Mouse (Mus musculus) adrenal gland, postnatal 4 days (tissue): ENCODE results near the gene Lrp8. TPM values are rescaled to one million over a fixed set of nuclear protein-coding genes. Genes with fewer than 3 reads are reported as not detected.

Experiments
- DNase-seq, 2 experiments: peaks; one replicate each; pipeline ENCODE4 v3.0.0; 2021 to 2022; ENCODE audit warnings: low spot score in 2 of 2, mixed read lengths in 2 of 2
- total RNA-seq, 2 experiments: library from RNA; stranded (reverse); gene quantifications; 2 replicates each; pipeline ENCODE4 v1.2.3; 2021

The Lrp8 gene
- total RNA-seq, 2 experiments from 2014 or later: 8.8 to 8.9 TPM

DNA sequence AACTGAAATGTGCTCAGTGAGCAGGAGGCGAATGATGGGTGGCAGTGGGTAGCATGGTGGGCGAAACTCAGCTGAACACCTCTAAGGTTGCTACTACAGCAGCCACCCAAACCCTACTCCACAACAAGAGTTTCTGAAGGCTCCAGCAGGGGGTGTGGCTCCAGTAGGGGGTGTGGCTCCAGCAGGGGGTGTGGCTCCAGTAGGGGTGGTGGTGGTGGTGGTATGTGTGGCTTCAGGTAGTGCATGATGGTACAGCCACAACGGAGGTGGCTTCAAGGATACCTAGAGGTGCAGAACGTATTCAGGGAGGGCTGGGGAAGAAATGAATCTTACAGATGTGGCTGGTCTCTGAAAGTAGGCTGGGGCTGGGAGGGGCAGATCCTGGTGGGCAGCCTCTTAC is 5.7 kb downstream of the Lrp8 start:
- DNase-seq: no peak

DNA sequence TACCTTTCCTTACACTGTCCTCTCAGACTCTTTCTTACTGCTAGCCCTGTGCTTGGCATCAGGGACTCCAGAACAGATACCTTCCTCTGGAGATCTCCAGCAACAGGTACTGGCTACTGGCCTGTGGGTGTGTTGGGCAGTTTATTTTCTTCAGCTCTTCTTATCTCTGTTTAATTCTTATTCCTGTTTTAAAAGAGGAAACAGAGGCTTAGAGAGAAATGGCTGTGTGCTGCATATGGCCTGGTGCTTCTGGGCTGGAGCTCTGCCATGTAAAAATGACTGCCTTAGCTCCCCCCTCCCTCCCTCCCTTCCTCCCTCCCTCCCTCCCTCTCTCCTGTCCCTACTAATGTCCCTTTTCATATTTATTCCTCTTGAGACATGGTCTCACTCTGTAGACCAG is 6.6 kb downstream of the Lrp8 start:
- no peak for DNase-seq

DNA sequence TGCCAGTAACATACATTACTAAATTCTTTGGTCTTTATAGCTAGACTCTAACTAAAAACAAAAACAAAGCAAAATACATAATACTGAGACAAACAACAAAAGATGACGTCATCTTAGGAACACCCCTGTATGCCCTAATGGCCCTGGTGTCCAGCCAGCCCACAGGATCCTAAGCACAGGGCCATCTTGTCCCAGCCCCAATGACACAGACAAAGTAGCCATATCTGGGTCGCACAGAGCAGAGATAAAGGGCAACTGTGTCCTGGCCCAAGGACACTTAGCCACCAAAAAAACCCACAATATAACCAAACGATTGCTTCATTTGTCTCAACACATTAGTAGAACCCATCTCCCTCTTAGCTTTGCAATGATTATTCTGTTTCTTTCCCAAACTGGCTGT is 8.9 kb downstream of the Lrp8 start:
- DNase-seq: no peak

DNA sequence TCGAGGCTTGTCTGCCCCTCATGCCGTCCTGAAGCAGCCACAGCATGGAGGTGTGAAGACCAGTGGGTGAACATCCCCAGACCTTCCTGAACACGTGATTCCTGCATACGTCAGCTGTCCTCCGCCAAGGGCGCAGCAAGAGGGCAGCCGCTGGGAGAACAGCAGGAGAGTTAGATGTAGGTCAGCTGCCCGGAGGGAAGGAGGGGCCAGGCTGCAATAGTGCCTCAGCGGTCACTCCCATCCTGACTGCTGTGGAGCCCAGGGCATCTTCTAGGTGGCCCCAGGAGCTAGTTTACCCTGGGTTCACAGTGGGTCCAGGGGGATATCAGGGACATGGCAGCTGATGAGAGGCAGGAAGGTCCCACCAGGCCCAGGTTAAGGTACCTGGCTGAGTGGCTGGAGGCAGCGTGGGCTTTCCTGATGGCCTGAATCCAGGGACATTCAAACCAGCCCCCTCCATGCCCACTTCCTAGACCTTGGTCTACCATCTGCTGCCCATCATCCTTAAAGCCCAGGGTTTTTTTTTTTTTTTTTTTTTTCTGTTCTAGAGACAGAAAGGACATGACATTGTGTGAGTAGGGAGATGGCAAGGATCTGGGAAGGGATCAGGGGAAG is 9.8 kb downstream of the Lrp8 start:
- no peak for DNase-seq

DNA sequence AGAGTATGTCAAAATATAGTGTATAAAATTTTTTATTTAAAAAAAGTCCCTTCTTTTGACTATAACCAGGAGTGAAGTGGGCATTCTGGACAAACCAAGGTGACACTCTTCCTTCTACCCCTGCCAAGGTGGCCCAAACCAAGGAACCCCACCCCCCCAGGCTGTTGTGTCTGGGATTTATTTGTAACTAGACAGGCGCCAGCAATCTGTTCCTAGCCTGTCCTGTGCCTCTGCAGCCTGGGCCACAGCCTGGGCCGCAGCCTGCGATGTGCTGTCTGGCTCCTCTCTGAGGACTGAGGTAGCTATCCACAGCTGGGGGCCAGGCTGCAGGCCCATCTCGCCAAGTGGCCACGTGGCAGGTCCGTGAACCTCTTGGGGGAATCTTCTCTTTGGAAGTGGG is 10.3 kb downstream of the Lrp8 start:
- no peak for DNase-seq

DNA sequence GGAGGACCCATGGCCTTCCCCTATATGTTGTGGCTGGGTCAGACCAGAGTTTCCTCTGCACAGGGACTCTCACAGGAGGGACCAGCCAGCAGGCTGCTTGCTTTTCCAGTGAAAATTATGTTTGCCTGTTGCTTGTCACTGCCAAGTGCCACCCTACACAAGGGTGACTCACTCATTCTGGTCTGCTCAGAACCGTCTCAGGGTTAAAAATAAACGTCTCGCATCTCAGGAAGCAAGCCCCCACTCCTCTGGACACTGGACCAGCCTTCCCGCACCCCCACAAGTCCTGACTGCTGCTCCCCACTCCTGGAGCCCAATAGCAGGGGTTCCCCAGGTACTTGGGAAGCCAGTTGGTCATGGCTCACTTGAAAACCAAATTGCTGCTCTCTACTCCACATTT is 14.4 kb downstream of the Lrp8 start:
- DNase-seq: no peak

DNA sequence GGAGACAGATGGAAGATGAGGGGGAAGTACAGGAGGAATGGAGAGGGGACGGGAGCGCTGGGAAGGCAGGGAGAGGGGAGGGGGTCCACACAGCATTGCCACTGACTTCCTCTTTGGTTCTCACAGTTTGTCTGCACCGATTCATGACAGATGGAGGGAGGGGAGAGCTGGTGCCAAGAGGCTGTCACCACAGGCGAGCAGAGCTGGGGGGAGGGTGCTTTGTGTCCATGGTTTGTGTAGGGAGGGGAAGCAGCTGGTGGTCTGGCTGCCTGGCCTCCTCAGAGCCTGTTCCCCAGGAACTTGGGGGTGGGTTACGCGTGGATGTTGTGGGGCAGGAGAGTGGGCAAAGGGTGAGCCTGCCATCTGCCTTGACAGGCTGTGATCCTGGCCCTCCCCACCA is 15.4 kb downstream of the Lrp8 start:
- DNase-seq: no peak

DNA sequence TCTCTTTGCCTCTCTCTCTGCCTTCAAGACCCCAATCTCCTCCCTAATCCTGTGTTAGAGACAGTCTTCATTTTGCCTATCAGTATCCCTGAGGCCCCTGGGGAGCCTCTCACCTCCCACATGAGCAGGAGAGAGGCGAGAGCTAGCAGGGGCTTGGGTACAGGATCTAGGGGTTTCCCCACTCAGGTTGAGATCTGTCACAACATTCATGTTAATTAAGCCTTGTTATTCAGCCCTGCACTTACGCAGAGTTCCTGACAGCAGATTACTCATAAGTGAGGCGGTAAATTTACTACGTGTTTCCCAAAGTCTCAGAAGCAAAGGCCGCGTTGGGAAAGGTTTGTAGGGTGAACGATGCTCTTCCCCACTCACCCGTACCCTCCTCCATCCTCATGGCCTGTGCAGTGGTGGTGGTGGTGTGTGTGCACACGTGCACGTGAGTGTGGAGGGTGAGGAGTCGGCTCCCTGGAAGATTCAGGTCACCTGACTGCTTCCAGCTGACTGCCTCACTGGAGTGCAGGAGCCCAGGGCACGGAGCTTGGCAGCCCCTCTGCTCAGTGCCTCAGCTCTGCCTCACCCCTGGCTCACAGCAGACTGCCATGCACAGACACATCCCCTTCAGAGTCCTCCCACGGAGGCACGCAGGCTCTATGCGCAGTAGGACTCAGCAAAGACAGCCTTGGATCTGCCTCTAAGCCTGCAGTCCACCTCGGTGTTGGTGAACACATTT is 18.1 kb downstream of the Lrp8 start:
- no peak for DNase-seq

DNA sequence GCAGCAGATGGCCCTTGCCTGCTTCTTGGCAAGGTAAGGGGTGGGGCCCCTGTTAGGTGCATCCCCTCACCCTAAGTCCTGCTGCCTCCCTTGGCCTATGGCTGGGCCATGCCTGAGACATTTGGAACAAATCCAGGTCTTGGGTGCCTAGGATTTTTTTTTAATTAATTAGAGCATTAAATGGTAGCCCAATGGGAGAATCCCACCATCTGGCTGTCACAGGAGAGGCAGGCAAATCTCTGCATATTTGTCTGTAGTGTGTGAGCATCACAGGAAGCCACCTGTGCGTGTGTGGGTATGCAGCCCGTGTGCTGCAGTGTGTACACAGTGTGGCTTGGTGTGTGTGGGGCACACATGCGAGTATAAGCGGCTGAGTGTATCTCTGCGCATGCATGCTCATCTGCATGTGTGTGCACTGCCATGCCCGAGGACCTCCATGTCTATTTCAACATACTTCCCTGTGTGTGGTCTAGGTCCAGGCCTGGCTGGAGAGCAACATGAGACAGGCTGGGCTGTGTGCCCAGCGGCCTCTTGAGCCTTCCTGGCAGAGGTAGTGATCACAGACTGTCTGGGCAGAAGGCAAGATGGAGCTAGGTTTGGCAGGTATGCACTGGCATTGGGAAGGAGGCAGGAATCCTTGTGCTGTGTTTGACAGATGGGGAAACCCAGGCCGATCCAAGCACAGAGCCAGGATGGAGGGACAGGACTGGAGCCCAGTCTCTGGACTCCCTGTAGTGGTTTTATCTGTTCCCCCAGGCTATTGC is 19.0 kb downstream of the Lrp8 start:
- no peak for DNase-seq

DNA sequence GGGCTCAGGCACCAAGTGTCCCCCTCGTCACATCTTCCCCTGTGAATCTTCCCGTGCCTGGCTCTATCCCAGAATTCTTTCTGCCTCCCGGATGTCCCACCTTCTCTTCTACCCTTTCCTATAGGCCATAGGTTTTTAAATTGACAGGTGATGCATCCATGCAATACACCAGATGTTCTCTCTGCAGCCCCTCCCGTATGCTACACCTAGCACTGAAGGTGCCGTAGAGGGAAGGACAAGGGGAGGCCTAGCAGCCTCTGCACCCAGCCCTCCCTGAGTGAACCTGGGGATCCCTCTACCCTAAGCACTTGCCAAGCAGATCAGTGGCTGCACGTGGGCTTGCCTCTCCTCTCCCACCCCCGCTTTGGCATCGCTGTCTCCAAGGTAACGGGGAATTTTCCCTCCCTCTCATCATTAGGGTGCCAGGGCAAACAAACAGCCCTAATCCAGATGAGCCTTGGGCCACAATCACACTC is 20.9 kb downstream of the Lrp8 start:
- DNase-seq: no peak

DNA sequence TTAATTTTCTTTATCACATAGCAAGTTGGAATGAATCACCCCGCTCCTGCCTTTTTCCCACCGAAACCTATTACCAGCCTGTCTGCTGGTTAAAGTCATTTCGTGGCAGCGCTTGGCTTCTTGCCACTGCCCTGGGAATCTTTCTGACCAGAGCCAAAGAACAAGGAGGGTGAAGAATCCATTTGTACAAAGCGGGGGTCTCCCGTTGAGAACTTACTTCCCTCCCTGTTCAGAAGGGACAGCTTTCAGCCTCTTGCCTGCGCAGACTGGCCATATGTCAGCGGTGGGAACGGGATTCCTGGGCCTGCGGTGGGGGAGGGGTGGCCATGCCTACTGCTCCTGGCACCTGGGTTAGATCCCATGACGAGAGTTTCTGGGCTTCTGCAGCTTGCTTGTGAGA is 21.4 kb downstream of the Lrp8 start:
- no peak for DNase-seq

DNA sequence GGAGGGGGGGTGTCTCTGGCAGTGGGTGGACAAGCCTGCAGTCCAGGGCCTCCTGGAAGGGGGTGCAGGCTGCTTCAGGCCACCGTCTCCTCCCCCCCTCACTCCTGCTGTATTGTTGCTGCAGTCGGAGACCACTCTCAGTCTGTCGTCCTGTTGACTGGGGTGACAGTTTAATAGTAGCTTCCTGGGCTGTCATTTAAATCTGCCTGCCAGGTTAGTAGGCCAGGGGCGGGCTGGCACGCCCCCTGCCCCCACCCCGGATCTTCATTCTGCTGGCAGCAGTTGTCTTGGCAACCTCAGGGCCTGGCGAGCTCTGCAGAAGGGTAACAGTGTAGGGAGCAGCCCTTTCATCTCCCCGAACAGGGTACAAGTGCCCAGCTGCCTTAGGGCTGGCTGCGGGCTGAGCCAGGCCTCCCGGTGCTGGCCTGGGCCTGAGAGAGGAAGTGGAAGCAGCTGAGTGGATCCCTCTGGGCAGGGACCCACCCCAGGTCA is 26.7 kb downstream of the Lrp8 start:
- DNase-seq: no peak

DNA sequence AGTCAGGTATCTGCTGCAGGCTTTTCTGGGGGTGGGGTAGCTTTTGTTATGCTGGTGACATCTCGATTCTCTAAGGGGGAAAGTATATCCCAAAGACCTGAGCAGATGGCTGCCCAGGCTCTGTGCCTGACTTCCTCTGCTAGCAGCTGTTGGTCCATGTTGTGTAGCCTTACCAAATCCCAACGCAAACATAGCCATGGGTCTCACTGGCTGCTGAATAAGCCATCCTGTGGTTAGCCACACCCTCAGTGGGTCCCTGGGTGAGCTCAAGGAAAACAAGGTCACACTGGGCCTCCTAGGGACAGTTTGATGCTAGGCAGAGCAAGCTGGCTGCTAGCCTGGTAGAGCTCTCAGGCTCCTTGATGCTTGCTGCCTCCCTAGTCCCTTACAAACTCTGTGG is 27.6 kb downstream of the Lrp8 start:
- no peak for DNase-seq

DNA sequence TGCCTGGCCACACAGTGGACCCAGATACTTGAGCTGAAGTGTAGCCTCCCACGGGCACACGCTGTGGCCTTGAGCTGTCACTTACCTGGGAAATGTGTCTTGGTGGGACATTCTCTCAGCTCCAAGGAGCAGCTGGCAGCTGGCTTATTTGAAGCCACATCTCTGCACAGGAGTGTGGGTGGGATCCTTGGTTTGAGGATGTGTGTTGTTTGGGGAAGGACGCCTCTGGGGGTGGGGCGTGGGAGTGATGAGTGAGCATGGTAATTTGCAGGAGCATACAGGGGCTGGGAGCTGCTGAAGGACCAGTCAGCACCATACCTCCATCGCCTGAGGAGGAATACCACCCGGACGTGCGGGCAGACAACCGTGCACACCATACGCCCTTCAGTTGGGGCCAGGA is 28.1 kb downstream of the Lrp8 start:
- DNase-seq: no peak

DNA sequence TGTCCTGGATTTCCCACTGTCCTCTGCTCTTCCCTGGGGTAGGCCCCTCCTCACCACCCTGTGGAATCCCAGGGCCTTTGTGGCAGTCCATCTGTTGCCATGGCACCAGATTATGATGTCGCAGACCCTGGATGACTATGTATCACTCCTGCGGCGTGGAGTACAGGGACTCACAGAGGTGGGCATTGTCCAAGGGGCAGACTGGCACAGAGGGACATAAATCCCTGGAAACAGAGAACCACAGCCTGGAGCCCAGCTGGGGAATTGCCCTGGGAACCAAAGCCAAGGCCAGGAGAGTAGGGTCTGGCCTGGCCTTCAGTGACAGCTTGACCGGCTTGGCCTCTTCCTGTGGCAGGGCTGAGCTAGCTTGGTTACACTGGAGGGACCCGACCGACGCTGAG is 28.8 kb downstream of the Lrp8 start:
- no peak for DNase-seq

DNA sequence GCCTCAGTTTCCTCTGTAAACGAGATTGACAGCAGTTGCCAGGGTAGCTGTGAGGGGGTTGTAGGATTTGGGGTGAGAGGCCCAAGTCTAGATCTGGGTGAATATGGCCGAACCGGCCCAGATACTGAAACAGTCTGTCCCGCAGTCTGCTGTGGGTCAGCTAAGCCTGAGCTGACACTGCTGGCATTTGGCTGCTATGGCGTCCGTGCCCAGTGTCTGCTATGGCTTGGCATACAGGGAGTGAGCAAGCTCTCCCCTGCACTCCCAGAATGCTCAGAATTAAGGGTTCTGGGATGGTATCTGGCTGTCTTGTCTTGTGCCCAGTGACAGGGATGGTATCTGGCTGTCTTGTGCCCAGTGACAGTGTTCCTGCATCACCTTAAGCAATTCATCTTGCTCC is 29.6 kb downstream of the Lrp8 start:
- DNase-seq: no peak

DNA sequence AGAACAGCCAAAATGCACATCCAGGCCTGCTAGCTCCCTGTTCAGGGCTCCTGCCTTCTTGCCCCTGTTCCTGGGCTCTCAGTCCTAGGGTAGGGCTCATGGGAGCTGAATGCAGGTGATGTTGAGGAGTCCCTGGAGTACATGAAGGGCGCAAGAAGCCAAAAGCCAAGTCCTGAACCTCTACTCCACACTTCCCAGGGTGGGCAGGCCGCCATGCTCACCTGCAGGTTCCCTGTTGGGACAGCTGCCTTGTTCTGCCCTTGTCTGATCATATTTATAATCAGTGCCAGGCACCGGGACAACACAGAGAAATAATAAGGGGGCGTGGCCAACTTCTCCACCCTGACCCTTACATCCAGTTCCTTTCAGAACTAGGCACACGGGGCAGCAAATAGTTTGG is 31.5 kb downstream of the Lrp8 start:
- no peak for DNase-seq

DNA sequence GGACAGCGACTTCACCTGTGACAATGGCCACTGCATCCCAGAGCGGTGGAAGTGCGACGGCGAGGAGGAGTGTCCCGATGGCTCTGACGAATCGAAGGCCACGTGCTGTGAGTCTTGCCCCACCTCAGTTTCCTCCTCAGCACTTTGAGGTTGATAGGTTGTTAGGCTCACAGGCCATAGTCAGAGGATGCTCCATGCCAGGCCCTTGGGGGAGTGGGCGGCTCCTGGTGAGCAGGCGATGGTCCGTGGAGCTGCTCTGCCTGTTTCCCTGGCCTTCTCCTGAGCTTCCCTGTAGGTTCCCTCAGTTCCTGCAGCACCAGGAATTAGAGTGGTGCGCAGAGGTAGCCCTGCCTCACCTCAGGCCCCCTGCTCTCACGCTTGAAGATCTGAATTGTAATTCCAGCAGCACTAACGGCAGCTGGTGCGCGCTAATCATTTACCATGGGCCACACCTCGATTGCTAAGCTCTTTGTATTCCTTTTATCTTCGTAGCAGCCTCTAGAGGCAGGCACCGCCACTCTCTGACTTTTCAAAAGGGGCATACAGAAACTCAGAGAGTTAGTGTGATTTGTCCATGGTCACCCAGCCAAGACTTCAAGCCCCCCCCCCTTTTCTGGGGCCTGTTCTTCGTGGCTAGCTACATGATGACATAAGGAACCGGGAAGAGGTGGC is 32.7 kb downstream of the Lrp8 start:
- no peak for DNase-seq

DNA sequence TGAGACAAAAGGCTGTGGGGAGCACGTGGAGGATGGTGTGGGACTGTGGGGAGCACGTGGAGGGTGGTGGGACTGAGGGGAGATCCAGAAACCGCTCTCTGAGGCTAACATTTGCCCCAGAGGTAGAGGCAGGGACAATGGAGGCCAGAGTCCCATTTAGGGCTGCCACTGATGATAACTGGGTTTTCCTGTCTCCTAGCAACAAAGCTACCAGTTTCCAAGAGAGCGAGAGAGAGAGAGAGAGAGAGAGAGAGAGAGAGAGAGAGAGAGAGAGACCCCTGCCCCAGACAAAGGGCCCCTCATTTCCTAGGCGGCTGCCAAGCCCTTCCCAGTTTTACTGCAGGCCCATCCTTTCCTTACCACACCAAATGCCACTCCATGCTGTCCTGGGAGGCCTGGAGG is 33.4 kb downstream of the Lrp8 start:
- DNase-seq: no peak

DNA sequence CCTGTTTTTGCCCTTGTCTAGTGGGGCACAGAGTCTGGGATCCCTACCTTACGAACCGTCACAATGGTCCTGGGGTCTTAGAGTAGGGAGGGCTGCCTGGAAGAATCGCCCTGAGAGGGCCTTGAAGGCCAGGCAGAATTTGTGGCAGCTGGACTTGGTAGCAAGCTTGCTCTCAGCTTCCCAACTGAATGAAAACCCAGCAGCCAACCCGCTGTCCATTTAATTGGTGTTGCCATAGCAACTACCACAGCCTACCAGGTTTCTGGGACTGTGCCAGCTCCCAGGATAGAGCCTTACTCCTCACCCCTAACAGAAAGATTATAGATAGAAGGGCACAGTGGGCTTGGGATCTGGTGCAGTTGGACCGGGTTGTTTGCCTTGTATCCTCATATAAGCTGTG is 34.7 kb downstream of the Lrp8 start:
- no peak for DNase-seq

DNA sequence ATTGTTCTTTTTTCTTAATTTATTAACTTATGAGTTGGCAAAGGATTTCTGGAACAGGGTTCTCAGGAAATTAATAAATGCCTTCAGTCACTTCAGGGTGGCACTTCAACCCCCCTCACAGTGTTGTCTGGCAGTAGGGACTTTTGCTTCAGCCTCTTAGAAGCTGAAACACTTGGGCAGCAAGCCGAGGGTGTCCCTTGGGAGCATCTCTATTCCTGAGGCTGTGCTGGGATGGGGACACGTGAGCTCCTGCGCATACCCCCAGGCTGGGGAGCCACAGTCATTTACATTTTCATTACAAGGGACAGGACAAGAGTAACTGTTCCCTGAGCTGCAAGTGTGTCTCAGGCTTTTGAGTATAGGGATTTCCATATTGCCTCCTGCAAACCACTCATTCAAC is 35.8 kb downstream of the Lrp8 start:
- no peak for DNase-seq

DNA sequence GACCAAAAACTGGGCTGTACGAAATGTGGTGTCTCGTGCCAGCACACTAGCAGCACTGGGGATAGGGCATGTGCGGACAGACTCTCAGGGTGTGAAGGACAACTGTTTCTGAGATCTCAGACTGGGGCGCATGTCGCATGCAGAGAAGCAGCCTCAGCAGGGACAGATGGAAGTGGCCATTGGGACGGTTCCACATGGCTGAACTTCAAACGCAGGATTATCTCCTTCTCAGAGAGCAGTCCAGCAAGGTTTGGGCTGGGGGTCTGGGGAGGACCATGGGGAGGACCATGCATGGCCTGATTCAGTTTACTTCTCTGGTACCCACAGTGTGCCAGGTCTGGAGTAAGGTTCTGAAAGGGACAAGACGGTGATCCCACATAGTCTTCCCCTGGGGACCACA is 41.6 kb downstream of the Lrp8 start:
- DNase-seq: no peak
